ENCODE assay signal across 8 mouse cellular contexts in the genomic region with DNA sequence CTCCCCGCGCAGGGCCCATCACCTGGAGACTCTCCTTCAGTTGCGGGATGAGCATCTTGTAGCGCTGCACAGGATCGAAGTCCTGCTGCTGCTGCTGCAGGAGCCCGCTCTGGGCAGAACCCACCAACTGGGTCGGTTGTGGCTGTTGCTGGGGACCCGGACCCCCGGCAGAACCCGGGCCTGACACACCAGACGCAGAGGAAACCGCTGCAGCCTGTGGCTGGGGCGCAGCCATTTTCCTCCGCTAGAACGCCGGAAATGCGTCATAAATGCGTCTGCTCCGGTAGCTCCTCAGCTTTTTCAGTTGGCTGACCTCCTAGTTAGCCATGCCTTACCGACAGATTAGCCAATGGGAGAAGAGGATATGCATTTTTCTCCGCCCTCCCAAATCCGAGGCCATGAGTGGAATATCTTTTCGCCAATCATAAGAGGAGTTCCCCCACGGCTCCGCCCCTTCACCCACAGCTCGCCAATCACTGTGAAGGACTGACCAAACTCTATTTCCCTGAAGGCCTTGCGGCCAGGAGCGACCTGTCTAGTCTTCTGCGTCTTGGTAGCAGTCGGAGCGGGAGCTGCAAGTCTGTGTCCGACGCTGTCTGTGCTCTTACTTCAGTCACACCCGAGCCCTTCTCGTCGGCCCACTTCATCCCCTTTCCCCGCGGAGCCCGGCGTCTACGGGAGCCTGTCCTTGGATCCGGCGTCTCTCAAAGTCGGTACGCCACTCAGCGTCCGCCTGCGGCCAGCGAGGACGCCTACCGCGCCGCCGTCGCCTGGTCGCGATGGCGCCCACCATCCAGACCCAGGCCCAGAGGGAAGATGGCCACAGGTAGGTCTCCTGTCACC. TPM values are rescaled to one million over a fixed set of nuclear protein-coding genes. Genes with fewer than 3 reads are reported as not detected.
DNase-seq lines count a peak whose midpoint lies in the region; ATAC-seq lines count a peak whose summit lies in the region.

TSS of gene Med29 (minus strand) at position 280 of the 843 bp plus-strand sequence.
TSS of gene Paf1 (plus strand) at position 523 of the 843 bp plus-strand sequence.

- WGBS in heart, embryonic 14.5 days, result under 1% methylated on average over 57 of the region's 58 CpGs
- WGBS in liver, embryonic 13.5 days (ENCODE audit: insufficient replicate concordance), result under 1% methylated on average over 58 of the region's 58 CpGs
- WGBS in stomach, embryonic 16.5 days, result under 1% methylated on average over 58 of the region's 58 CpGs

- peak within 1 kb of the TSS; percentile 69 to 73 for H3K4me3 ChIP-seq in heart, embryonic 14.5 days (ENCODE audit: control insufficient read depth in 1 of 2, insufficient read depth in 1 of 2, low read depth in 1 of 2, low read length in 2 of 2)
- H3K4me3 ChIP-seq in liver, embryonic 13.5 days (replicated peaks), result peak within 1 kb of the TSS; percentile 85
- peak within 1 kb of the TSS; percentile 97 for H3K4me3 ChIP-seq in stomach, embryonic 16.5 days (replicated peaks; ENCODE audit: low read length)

- no peaks in the 10 kb centered on the region for H3K27me3 ChIP-seq in heart, embryonic 14.5 days (ENCODE audit: control insufficient read depth, insufficient read depth, low read length)
- H3K27me3 ChIP-seq in liver, embryonic 13.5 days, result no peaks in the 10 kb centered on the region
- H3K27me3 ChIP-seq in stomach, embryonic 16.5 days (ENCODE audit: control insufficient read depth, insufficient read depth, low read length), result no peaks in the 10 kb centered on the region

- H3K27ac ChIP-seq in heart, embryonic 14.5 days (replicated peaks in 1 of 2; ENCODE audit: control insufficient read depth in 1 of 2, insufficient read depth in 1 of 2, low read depth in 2 of 2, low read length in 2 of 2), result peak within 1 kb of the TSS; percentile 46 to 67
- H3K27ac ChIP-seq in liver, embryonic 13.5 days, result peak within 1 kb of the TSS; percentile 77
- H3K27ac ChIP-seq in stomach, embryonic 16.5 days (ENCODE audit: low read length), result peak within 1 kb of the TSS; percentile 84

- peak; percentile 97 for ATAC-seq in CD4-positive, CD25-positive, alpha-beta regulatory T cell, adult 4 months
- peak; percentile 95 for ATAC-seq in heart, embryonic 14.5 days (ENCODE audit: insufficient number of reproducible peaks, insufficient read depth, low FRiP score, low read depth)
- peak; percentile 97 for ATAC-seq in liver, embryonic 13.5 days (ENCODE audit: low read depth)
- ATAC-seq in stomach, embryonic 16.5 days (ENCODE audit: insufficient read depth, low FRiP score), result peak; percentile 97

- DNase-seq in c-Kit-negative CD71-positive TER-119-positive erythroid progenitor cells, embryonic 14.5 days (ENCODE audit: low read depth, low spot score), result peak; percentile 98
- peak; percentile 100 for DNase-seq in fibroblast of lung, adult 2 months (ENCODE audit: low read depth)
- peak; percentile 98 for DNase-seq in kidney, postnatal 14 days
- peak; percentile 97 for DNase-seq in liver, embryonic 13.5 days
- peak; percentile 90 for DNase-seq in neural tube, embryonic 10.5 days (ENCODE audit: extremely low spot score, low spot score)

- no peaks in the 10 kb centered on the region for H3K9me3 ChIP-seq in heart, embryonic 14.5 days (ENCODE audit: control insufficient read depth, low read length)
- no peaks in the 10 kb centered on the region for H3K9me3 ChIP-seq in liver, embryonic 13.5 days (replicated peaks)
- H3K9me3 ChIP-seq in stomach, embryonic 16.5 days (replicated peaks; ENCODE audit: control insufficient read depth, low read length), result no peaks in the 10 kb centered on the region

- H3K4me2 ChIP-seq in heart, embryonic 14.5 days (ENCODE audit: low read length), result peak within 1 kb of the TSS; percentile 82
- peak within 1 kb of the TSS; percentile 95 for H3K4me2 ChIP-seq in liver, embryonic 13.5 days
- peak within 1 kb of the TSS; percentile 79 for H3K4me2 ChIP-seq in stomach, embryonic 16.5 days (ENCODE audit: low read depth, low read length)

- peaks cover 3 to 11% of the 10 kb centered on the region in 2 experiments; a peak in 3 of 4 replicates for H3K4me1 ChIP-seq in heart, embryonic 14.5 days (ENCODE audit: control insufficient read depth in 2 of 2, insufficient read depth in 2 of 2, low read length in 2 of 2)
- H3K4me1 ChIP-seq in liver, embryonic 13.5 days (replicated peaks), result peaks cover 33% of the 10 kb centered on the region
- H3K4me1 ChIP-seq in stomach, embryonic 16.5 days (ENCODE audit: control insufficient read depth, insufficient read depth, low read length), result peaks cover 14% of the 10 kb centered on the region

- H3K36me3 ChIP-seq in heart, embryonic 14.5 days (ENCODE audit: control insufficient read depth, insufficient read depth, low read length), result peaks cover 63% of the 10 kb centered on the region
- H3K36me3 ChIP-seq in liver, embryonic 13.5 days, result peaks cover 62% of the 10 kb centered on the region
- H3K36me3 ChIP-seq in stomach, embryonic 16.5 days (ENCODE audit: control insufficient read depth, insufficient read depth, low read length), result peaks cover 15% of the 10 kb centered on the region; the same call in 1 of the 2 replicates

- peak within 1 kb of the TSS; percentile 88 for H3K9ac ChIP-seq in heart, embryonic 14.5 days (ENCODE audit: low read length)
- H3K9ac ChIP-seq in liver, embryonic 13.5 days, result peak within 1 kb of the TSS; percentile 85
- H3K9ac ChIP-seq in stomach, embryonic 16.5 days (ENCODE audit: low read length), result peak within 1 kb of the TSS; percentile 91

RNA-seq across cellular contexts. Expression of gene Med29, which starts in this region (rescaled TPM):
- 10 to 100 TPM; 25.8 to 27.5 TPM for polyA plus RNA-seq in CD4-positive, CD25-positive, alpha-beta regulatory T cell, adult 4 months (2017; shearing (Covaris generic))
- 50.9 and 57.7 TPM in 2 replicates for polyA plus RNA-seq in heart, embryonic 14.5 days (2014; fragmentation: Nextera tagmentation; extraction: Ambion mirVana)
- 28.1 and 31.8 TPM in 2 replicates for polyA plus RNA-seq in liver, embryonic 13.5 days (2015; fragmentation: Nextera tagmentation; extraction: Ambion mirVana)
- 38.7 and 41.2 TPM in 2 replicates for polyA plus RNA-seq in stomach, embryonic 16.5 days (2015; fragmentation: Nextera tagmentation; extraction: Ambion mirVana)

RNA-seq across cellular contexts. Expression of gene Paf1, which starts in this region (rescaled TPM):
- 10 to 100 TPM; 55.6 to 71.0 TPM for polyA plus RNA-seq in CD4-positive, CD25-positive, alpha-beta regulatory T cell, adult 4 months (2017; shearing (Covaris generic))
- polyA plus RNA-seq in heart, embryonic 14.5 days (2014; fragmentation: Nextera tagmentation; extraction: Ambion mirVana), result 61.9 and 62.5 TPM in 2 replicates
- 30.7 and 33.4 TPM in 2 replicates for polyA plus RNA-seq in liver, embryonic 13.5 days (2015; fragmentation: Nextera tagmentation; extraction: Ambion mirVana)
- polyA plus RNA-seq in stomach, embryonic 16.5 days (2015; fragmentation: Nextera tagmentation; extraction: Ambion mirVana), result 84.3 and 88.5 TPM in 2 replicates

Comparison
In these comparisons a context has a peak if more than half of its experiments do, and no peak if none do; other contexts are left out.
1. Peak in every context shown above with its lines: DNase-seq, ATAC-seq, H3K4me3 ChIP-seq and H3K27ac ChIP-seq.